Mouse (Mus musculus) heart, embryonic 11.5 days (tissue): ENCODE data around the gene Tmem262. TPM values are rescaled to one million over a fixed set of nuclear protein-coding genes. Genes with fewer than 3 reads are reported as not detected.

Experiments
- microRNA-seq: library from miRNA; unstranded; fragments of <30 nt; microRNA quantifications from one replicate; pipeline ENCODE4, GENCODE M21; 2016; ENCODE audit warnings: borderline number of aligned reads
- polyA plus RNA-seq: library from polyadenylated mRNA; unstranded; fragments of >200 nt; fragmentation: Nextera tagmentation; extraction: Ambion mirVana; gene quantifications from 2 replicates; pipeline ENCODE4 v1.2.1, GENCODE M21; 2014

Gene Tmem262
- polyA plus RNA-seq, 1 experiment from 2014 or later: not detected

Small RNA genes lying within 50 kb of the gene (microRNA-seq; reads per million reads assigned to microRNA genes)
- gene Mir6988: 1.8 reads per million, percentile 23 among the genes with 10 or more reads in this experiment

Other genes starting within 250 kb of the Tmem262 start
- 15.4 and 19.3 TPM in 2 replicates for gene Frmd8, start 204.8 kb upstream of the Tmem262 start, polyA plus RNA-seq
- gene Slc25a45, start 202.2 kb upstream of the Tmem262 start, polyA plus RNA-seq: 2.1 and 2.3 TPM in 2 replicates
- gene Tigd3, start 185.9 kb upstream of the Tmem262 start, polyA plus RNA-seq: 1.5 and 2.6 TPM in 2 replicates
- gene Dpf2, start 167.0 kb upstream of the Tmem262 start, polyA plus RNA-seq: 105 and 119 TPM in 2 replicates
- 6.3 and 7.6 TPM in 2 replicates for gene Cdc42ep2, start 155.2 kb upstream of the Tmem262 start, polyA plus RNA-seq
- 58.9 and 59.2 TPM in 2 replicates for gene Pola2, start 115.8 kb upstream of the Tmem262 start, polyA plus RNA-seq
- not detected in 2 replicates for gene Slc22a20, start 93.9 kb upstream of the Tmem262 start, polyA plus RNA-seq
- 7.7 and 8.5 TPM in 2 replicates for gene Capn1, start 64.1 kb upstream of the Tmem262 start, polyA plus RNA-seq
- gene Syvn1, start 33.5 kb upstream of the Tmem262 start, polyA plus RNA-seq: 19.5 and 22.1 TPM in 2 replicates
- 70.7 and 75.3 TPM in 2 replicates for gene Mrpl49, start 22.2 kb upstream of the Tmem262 start, polyA plus RNA-seq
- 586 and 633 TPM in 2 replicates for gene Fau, start 22.2 kb upstream of the Tmem262 start, polyA plus RNA-seq
- 27.1 and 27.5 TPM in 2 replicates for gene Znhit2, start 18.8 kb upstream of the Tmem262 start, polyA plus RNA-seq
- gene Tm7sf2, start 11.7 kb upstream of the Tmem262 start, polyA plus RNA-seq: 10.1 and 11.9 TPM in 2 replicates
- gene Vps51, start 2.8 kb upstream of the Tmem262 start, polyA plus RNA-seq: 38.9 and 43.7 TPM in 2 replicates
- gene Gm28374, start 2.2 kb downstream of the Tmem262 start, polyA plus RNA-seq: 0.36 TPM in 1 of 2 replicates, not detected in the other
- 51.2 and 56.2 TPM in 2 replicates for gene Zfpl1, start 4.9 kb downstream of the Tmem262 start, polyA plus RNA-seq
- gene Cdca5, start 5.0 kb downstream of the Tmem262 start, polyA plus RNA-seq: 31.1 and 33.4 TPM in 2 replicates
- gene AC131692.1, start 14.4 kb downstream of the Tmem262 start, polyA plus RNA-seq: 0.48 and 1.0 TPM in 2 replicates
- gene Naaladl1, start 25.7 kb downstream of the Tmem262 start, polyA plus RNA-seq: 0.23 and 0.40 TPM in 2 replicates
- 38.1 and 41.0 TPM in 2 replicates for gene Sac3d1, start 38.6 kb downstream of the Tmem262 start, polyA plus RNA-seq
- 22.6 and 25.5 TPM in 2 replicates for gene Snx15, start 48.3 kb downstream of the Tmem262 start, polyA plus RNA-seq
- not detected in 2 replicates for gene Batf2, start 61.0 kb downstream of the Tmem262 start, polyA plus RNA-seq
- 61.8 and 73.8 TPM in 2 replicates for gene Arl2, start 61.5 kb downstream of the Tmem262 start, polyA plus RNA-seq
- not detected in 2 replicates for gene Majin, start 104.4 kb downstream of the Tmem262 start, polyA plus RNA-seq
- gene Gpha2, start 146.3 kb downstream of the Tmem262 start, polyA plus RNA-seq: 0.29 TPM in 1 of 2 replicates, not detected in the other
- 22.2 and 27.7 TPM in 2 replicates for gene Ppp2r5b, start 155.8 kb downstream of the Tmem262 start, polyA plus RNA-seq
- 6.1 and 8.4 TPM in 2 replicates for gene Atg2a, start 161.6 kb downstream of the Tmem262 start, polyA plus RNA-seq
- gene Ehd1, start 196.7 kb downstream of the Tmem262 start, polyA plus RNA-seq: 70.0 and 82.8 TPM in 2 replicates
- 0.44 and 0.74 TPM in 2 replicates for gene Cdc42bpg, start 226.4 kb downstream of the Tmem262 start, polyA plus RNA-seq